Mouse (Mus musculus) thymus, adult 2 months (tissue): ENCODE data around the gene Cfap99. TPM values are rescaled to one million over a fixed set of nuclear protein-coding genes. Genes with fewer than 3 reads are reported as not detected.

Experiments used
- DNase-seq: peaks from one replicate; pipeline ENCODE4 v3.0.0; 2021
- H3K27ac ChIP-seq: fragments of 200-500 bp; 2 replicates; pipeline ENCODE4 v1.5.1; 2012; ENCODE audit warnings: low read length, control low read depth; ENCODE audit not compliant: control insufficient read depth, insufficient read depth
- H3K27me3 ChIP-seq: fragments of 200-500 bp; 2 replicates; pipeline ENCODE4 v1.6.1; 2012; ENCODE audit warnings: mild to moderate bottlenecking, low read length, moderate library complexity, mixed read lengths; ENCODE audit not compliant: control insufficient read depth, insufficient read depth
- H3K36me3 ChIP-seq: fragments of 200-500 bp; 2 replicates; pipeline ENCODE4 v1.6.1; 2012; ENCODE audit warnings: mild to moderate bottlenecking, low read length, moderate library complexity; ENCODE audit not compliant: control insufficient read depth, insufficient read depth
- H3K4me1 ChIP-seq: fragments of 200-500 bp; replicated peaks from 2 replicates; pipeline ENCODE4 v1.6.1; 2012; ENCODE audit warnings: low read length; ENCODE audit not compliant: control insufficient read depth, insufficient read depth
- H3K4me3 ChIP-seq: fragments of 200-500 bp; 2 replicates; pipeline ENCODE4 v1.5.1; 2012; ENCODE audit warnings: mild to moderate bottlenecking, low read length, control low read depth, moderate library complexity; ENCODE audit not compliant: control insufficient read depth, insufficient read depth
- CTCF ChIP-seq: fragments of 200-500 bp; IDR thresholded peaks from 2 replicates; pipeline ENCODE4 v1.5.1; 2012; ENCODE audit warnings: mild to moderate bottlenecking, control low read depth, low read length, moderate library complexity, borderline replicate concordance; ENCODE audit not compliant: control insufficient read depth, poor library complexity, insufficient read depth; ENCODE audit errors: extremely low read depth
- POLR2A ChIP-seq: fragments of 200-500 bp; IDR thresholded peaks from 2 replicates; pipeline ENCODE4 v1.6.1; 2012; ENCODE audit warnings: mild to moderate bottlenecking, low read length, control low read depth, moderate library complexity; ENCODE audit not compliant: control insufficient read depth, poor library complexity, insufficient read depth; ENCODE audit errors: extremely low read depth
- WGBS: fragments of 180-500 bp; shearing (Covaris S2); methylation state at CpG from one replicate; pipeline ENCODE4 v1.1.7; 2018; 5-methylcytosine and 5-hydroxymethylcytosine counted together
- polyA plus RNA-seq: library from polyadenylated mRNA; depleted of rRNA; stranded (reverse); fragments of >200 nt; gene quantifications from 2 replicates; pipeline ENCODE4 v1.2.3, GENCODE M21; 2012

Gene Cfap99
- polyA plus RNA-seq, 1 experiment, result not detected

- Histone ChIP-seq H3K4me1 (peaks cover 5% of the 10 kb centered on the region), H3K36me3 (no peaks in the 10 kb centered on the region), H3K4me3 (no peak overlapping the region), H3K27ac (no peak overlapping the region), H3K27me3 (no peaks in the 10 kb centered on the region)
- no peak for TF ChIP-seq CTCF
- TF ChIP-seq POLR2A, result no peak
- WGBS, result 18% methylated on average over 4 of the region's 4 CpGs
- peak; percentile 40 for DNase-seq
Observed at GRCm38 (mm10) chr5:34321236-34321635, 32.8 kb downstream of the Cfap99 start.

- Histone ChIP-seq H3K36me3 (no peaks in the 10 kb centered on the region), H3K4me1 (peaks cover 5% of the 10 kb centered on the region), H3K4me3 (no peak overlapping the region), H3K27ac (no peak overlapping the region), H3K27me3 (no peaks in the 10 kb centered on the region)
- no peak for DNase-seq
- TF ChIP-seq POLR2A (no peak), CTCF (no peak)
Observed at GRCm38 (mm10) chr5:34325286-34325685, 36.9 kb downstream of the Cfap99 start.

- Histone ChIP-seq H3K27ac (no peak overlapping the region), H3K27me3 (no peaks in the 10 kb centered on the region), H3K4me3 (no peak overlapping the region), H3K36me3 (no peaks in the 10 kb centered on the region), H3K4me1 (peaks cover 2% of the 10 kb centered on the region)
- TF ChIP-seq POLR2A (no peak), CTCF (no peak)
- no peak for DNase-seq
- WGBS, result 49% methylated on average over 4 of the region's 4 CpGs
Observed at GRCm38 (mm10) chr5:34326249-34326691, 37.9 kb downstream of the Cfap99 start.

- WGBS, result 75% methylated on average over 31 of the region's 31 CpGs
- peak; percentile 46 for DNase-seq
- no peak overlapping the region for H3K27ac ChIP-seq
- 0 out of 2 replicates have a peak overlapping the region, but pooled peaks have one; percentile 3 for H3K4me3 ChIP-seq
- H3K36me3 ChIP-seq, result no peaks in the 10 kb centered on the region
- TF ChIP-seq CTCF (no peak), POLR2A (no peak)
- H3K27me3 ChIP-seq, result no peaks in the 10 kb centered on the region
- no peaks in the 10 kb centered on the region; the same call in 1 of the 2 replicates for H3K4me1 ChIP-seq
Observed at GRCm38 (mm10) chr5:34326875-34327576, 38.6 kb downstream of the Cfap99 start.

GRCm38 (mm10) chr5:34330136-34330535 lies 41.7 kb downstream of the Cfap99 start:
- H3K4me1 ChIP-seq, result no peaks in the 10 kb centered on the region; the same call in 1 of the 2 replicates
- H3K4me3 ChIP-seq, result no peak overlapping the region
- no peaks in the 10 kb centered on the region for H3K36me3 ChIP-seq
- no peak overlapping the region for H3K27ac ChIP-seq
- 86% methylated on average over 2 of the region's 2 CpGs for WGBS
- TF ChIP-seq POLR2A (no peak), CTCF (no peak)
- no peak for DNase-seq
- no peaks in the 10 kb centered on the region for H3K27me3 ChIP-seq

GRCm38 (mm10) chr5:34334081-34334480 lies 45.7 kb downstream of the Cfap99 start:
- peaks cover 6% of the 10 kb centered on the region for H3K4me1 ChIP-seq
- H3K36me3 ChIP-seq, result no peaks in the 10 kb centered on the region
- H3K27ac ChIP-seq, result no peak overlapping the region
- no peak overlapping the region for H3K4me3 ChIP-seq
- no peaks in the 10 kb centered on the region for H3K27me3 ChIP-seq
- 97% methylated on average over 1 of the region's 1 CpGs for WGBS
- TF ChIP-seq CTCF (no peak), POLR2A (no peak)
- no peak for DNase-seq
